Mouse (Mus musculus) right cerebral cortex, postnatal 10 days (tissue): ENCODE results near the gene Rnd1.

ENCODE experiments used
- DNase-seq, 2 experiments: peaks; one replicate each; pipeline ENCODE4 v3.0.0; 2021; ENCODE audit warnings: low spot score in 2 of 2

Rnd1 gene

GRCm38 (mm10) chr15:98680660-98681059 is 3.4 kb upstream of the Rnd1 start:
- no peak for DNase-seq

- no peak for DNase-seq
Observed at GRCm38 (mm10) chr15:98677977-98678376, 716 bp upstream of the Rnd1 start.

GRCm38 (mm10) chr15:98676471-98676870 is 790 bp downstream of the Rnd1 start:
- DNase-seq = peak; percentile 62 to 70

GRCm38 (mm10) chr15:98675634-98676250 is 1.5 kb downstream of the Rnd1 start:
- no peak for DNase-seq

GRCm38 (mm10) chr15:98674994-98675545 is 2.2 kb downstream of the Rnd1 start:
- no peak for DNase-seq

GRCm38 (mm10) chr15:98674284-98674993 is 2.8 kb downstream of the Rnd1 start:
- DNase-seq = peak; percentile 87 to 91

- DNase-seq = no peak
Observed at GRCm38 (mm10) chr15:98673732-98674131, 3.5 kb downstream of the Rnd1 start.

- DNase-seq = no peak
Observed at GRCm38 (mm10) chr15:98672592-98672991, 4.7 kb downstream of the Rnd1 start.

- no peak for DNase-seq
Observed at GRCm38 (mm10) chr15:98664042-98664907, 13.0 kb downstream of the Rnd1 start.

- peak; percentile 98 for DNase-seq
Observed at GRCm38 (mm10) chr15:98662567-98663545, 14.4 kb downstream of the Rnd1 start, which contains the start of gene Ddx23. Ddx23 (minus strand) TSS chr15:98662894.

- DNase-seq = no peak
Observed at GRCm38 (mm10) chr15:98662198-98662566, 15.1 kb downstream of the Rnd1 start.

- DNase-seq = no peak
Observed at GRCm38 (mm10) chr15:98656982-98657751, 20.1 kb downstream of the Rnd1 start.

- no peak for DNase-seq
Observed at GRCm38 (mm10) chr15:98652174-98652573, 25.1 kb downstream of the Rnd1 start.

- DNase-seq = no peak
Observed at GRCm38 (mm10) chr15:98651431-98651830, 25.8 kb downstream of the Rnd1 start.

GRCm38 (mm10) chr15:98648071-98648470 is 29.2 kb downstream of the Rnd1 start:
- no peak for DNase-seq

- no peak for DNase-seq
Observed at GRCm38 (mm10) chr15:98647308-98647707, 30.0 kb downstream of the Rnd1 start.

- no peak for DNase-seq
Observed at GRCm38 (mm10) chr15:98646737-98647136, 30.5 kb downstream of the Rnd1 start.

- peak in 1 of 2 experiments; percentile 34 for DNase-seq
Observed at GRCm38 (mm10) chr15:98645057-98646026, 31.9 kb downstream of the Rnd1 start.

GRCm38 (mm10) chr15:98644406-98644805 is 32.9 kb downstream of the Rnd1 start:
- DNase-seq = no peak
